Mouse (Mus musculus) embryo, embryonic 10.5 days (tissue): ENCODE measurements around the gene Fgfrl1.

Experiments used
- DNase-seq: peaks from one replicate; pipeline ENCODE4 v3.0.0-alpha.2; 2015; ENCODE audit warnings: low spot score

The Fgfrl1 gene

GRCm38 (mm10) chr5:108667370-108667769, 24.8 kb upstream of the Fgfrl1 start:
- no peak for DNase-seq

DNA sequence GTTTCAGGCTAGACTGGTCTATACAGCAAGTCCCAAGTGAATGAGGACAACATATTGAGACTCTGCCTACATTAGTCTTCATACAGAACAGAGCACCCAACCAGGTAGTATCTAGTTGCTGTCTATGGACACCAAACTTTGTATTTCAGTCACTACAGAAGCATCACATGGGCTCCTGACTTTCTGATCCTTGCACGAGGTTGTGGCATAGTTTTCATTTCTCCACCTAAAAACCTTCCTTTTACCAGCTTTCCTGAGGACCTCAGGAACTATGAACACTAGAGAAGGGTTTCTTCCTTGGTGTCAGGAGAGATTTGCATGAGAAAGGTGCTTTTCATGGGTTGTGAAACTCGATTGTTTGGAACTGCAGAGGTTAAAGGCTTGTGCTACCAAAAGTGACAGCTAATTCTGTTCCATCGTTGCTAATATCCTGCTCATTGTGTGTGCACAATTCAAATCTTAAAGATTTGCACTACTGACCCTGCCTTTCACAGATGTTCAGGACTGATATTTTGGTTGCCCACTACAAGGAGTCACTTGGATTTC, 23.7 kb upstream of the Fgfrl1 start:
- DNase-seq, result no peak

- DNase-seq, result peak; percentile 92
Observed at GRCm38 (mm10) chr5:108668977-108669936, 22.9 kb upstream of the Fgfrl1 start, which contains the start of gene Dgkq. Dgkq (minus strand) TSS chr5:108669672.

DNA sequence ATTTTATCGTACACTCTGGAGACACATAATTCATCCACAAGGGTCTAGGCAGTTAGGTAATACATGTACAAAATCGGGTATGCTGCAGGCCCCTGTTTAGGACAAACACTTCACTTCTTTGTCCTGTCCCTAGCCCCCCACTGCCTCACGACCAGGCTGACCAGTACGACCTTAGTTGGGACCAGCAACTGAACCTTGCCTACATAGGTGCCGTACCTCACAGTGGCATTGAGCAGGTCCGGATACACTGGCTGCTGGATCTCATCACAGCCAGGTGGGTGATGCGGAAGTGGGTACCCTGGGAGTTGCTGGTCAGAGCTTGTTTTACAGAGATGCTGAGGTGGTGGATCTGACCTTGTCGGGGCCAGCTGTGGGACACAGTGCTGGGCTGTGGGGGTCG, 22.2 kb upstream of the Fgfrl1 start:
- no peak for DNase-seq

DNA sequence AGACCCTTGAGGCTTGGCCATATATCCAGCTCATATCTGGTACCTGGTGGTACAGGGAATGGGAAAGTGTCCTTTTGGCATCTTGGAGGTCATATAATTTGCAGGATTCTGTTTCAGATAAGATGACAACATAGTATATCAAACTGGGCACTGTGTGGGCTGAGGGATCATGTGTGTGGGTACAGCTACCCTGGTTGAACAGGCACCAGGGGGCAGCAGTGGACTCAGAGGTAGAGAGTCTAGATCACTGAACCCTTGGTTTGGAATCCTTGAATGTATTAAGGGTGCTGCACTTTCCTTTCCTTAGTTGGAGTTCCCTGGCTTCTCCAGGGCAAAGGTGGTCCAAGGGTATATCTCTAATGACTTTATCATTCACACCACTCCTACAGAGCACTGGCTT, 21.4 kb upstream of the Fgfrl1 start:
- DNase-seq, result peak; percentile 54

DNA sequence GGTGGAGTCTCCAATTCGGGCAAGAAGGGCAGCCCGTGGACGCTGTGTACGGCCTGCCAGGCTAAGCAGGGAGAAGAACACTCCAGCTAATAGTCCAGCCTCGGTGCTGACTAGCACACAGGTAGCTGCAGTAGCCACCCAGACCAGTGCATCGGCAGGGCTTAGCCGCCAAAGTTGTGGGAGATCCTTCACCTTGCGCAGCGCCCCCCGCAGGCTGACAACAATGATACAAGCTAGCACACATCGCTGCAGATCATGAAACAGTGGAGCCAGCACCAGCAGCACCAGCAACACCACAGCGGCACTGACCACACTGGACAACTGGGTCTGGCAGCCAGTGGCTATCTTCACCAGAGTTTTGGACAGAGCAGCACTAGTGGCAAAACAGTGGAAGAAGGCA, 20.4 kb upstream of the Fgfrl1 start:
- DNase-seq, result no peak

- DNase-seq, result no peak
Observed at GRCm38 (mm10) chr5:108674624-108675023, 17.6 kb upstream of the Fgfrl1 start.

DNA sequence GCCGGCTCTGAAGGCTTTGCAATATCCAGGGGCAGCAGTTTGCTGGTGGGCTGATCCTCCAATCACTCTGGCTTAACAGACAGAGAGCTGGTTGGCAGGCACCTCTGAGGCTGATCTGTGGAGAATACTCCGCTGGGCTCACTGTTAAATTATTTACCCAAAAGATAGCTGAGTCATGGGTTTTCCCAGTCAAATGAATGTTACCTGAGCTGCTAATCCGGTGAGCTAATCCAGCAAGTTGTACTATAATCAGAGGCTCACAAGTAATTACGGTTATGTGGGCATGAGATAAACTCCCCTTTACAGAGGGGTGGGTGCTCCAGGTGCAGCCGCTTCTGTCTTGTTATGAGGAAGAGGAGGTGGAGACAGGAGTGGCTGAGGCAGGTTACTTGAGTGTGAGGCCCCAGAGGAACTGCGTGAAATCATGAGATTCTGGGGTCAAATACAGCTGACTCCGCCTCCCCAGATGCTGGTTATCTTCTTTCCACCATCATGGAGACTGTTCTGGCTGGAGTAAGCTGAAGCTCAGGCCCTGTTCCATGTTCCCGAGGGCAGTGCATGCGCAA, 16.8 kb upstream of the Fgfrl1 start, which contains the start of gene Slc26a1:
Slc26a1 (minus strand) TSS at position 319 of the 566 bp plus-strand sequence.
- DNase-seq, result no peak

DNA sequence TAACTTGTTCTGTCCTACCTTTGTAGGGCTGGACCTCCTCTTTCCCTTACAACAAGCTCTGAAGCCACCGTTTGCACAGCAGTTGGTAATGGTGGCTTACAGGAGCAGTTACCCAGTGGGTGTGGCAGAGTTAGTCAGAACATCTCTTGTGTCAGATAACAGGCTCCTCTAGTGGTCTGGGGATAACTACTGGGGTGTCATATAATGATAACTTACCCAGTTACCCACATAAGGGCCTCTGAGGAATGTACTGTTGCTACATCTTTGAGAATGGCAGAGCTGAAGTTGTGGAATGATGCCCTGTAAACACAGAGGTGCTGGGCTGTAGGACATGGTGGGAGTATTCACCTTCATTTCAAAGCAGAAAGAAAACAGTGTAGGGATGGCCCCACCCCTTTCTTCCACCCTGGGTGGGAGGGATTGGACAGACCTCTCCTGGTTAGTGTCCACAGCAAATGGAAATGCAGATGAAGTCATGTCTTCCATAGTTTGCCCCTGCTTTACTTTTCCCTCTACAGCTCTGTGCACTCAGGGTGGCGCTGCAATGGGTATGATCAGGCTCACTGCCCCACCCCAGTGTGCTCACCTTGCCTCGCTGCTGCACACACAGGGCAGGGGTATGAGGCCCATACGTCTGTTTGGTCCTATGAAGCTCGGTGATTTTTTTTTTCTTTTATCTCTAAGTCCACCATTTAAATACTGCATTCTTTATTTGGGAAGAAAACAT, 15.2 kb upstream of the Fgfrl1 start:
- no peak for DNase-seq

DNA sequence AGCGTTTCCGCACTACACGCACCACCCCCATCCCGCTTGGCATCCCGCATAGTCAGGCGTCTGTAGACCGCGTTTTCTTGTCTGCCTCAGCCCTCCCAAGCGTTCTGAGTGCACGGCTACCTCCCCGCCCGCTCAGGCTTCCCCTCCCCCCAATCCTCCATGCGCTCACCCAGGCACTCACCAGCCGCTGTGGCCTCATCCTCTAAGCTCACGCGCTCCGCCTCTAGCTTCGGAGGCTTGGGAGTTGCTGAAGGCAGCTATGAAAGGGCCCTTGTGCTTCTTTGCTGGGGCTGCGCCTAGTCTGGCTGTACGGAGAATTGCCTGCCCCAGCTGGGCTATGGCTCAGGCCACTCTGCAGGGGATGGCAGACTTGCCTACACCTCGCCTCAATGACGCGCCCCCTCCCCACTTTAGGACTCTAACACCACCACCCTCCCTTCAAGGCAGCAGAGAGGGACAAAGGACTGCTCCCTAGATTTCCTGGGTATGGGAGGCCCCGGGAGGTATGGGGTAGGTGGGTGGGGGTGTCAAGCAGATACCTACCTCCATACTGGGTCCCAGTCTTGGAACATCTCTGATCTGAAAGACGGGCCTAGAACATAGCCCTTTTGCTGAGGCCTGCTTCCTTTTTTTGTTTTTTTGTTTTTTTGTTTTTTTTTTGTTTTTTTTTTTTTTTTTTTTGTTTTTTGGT, 14.4 kb upstream of the Fgfrl1 start:
- DNase-seq, result peak; percentile 85

GRCm38 (mm10) chr5:108678296-108678854, 13.8 kb upstream of the Fgfrl1 start:
- no peak for DNase-seq

DNA sequence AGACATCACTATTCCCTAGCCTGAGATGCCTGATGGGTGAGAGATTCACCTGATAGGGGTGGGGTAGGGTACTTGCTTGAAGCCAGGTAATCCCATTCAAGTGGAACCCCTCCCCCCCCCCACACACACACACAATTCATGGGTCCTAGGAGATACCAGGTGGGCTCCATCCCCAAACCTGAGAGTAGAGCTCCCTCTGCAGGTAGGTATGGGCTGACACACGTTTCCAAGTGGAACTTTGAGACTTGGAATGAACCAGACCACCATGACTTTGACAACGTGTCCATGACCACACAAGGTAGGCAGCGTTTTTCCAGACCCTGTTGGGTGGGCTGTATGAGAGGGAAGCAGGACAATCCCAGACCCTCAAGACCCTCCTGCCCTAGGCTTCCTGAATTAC, 12.3 kb upstream of the Fgfrl1 start:
- DNase-seq, result no peak

DNA sequence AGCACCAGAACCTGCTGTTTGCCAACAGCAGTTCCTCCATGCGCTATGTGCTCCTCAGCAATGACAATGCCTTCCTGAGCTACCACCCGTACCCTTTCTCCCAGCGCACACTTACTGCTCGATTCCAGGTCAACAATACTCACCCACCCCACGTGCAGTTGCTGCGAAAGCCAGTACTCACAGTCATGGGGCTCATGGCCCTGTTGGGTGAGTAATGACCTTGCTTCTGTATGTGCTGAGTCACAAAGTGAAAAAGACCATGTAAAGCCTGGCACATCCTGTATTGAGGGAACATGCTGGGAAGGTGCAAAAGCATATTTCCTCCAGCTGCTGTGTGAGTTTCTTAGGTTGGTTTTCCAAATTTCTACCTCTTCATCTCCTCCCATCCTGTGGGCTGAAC, 11.3 kb upstream of the Fgfrl1 start:
- DNase-seq, result no peak

DNA sequence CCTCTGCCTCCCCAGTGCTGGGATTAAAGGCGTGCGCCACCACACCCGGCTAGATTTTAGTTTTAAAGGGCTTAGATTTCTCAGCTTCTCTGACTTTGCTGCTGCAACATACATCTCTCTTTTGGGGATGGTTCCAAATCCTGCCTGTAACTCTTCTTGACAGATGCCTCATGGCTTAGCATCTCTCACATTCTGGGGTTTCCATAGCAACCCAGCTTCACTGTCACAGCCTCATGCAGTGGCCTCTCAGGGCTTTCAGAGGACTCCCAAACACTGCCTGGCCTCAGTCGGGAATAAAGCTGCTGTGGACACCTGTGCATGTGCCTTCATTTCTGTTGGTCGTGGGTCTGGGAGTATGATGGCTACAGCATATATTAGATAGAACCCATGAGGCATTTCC, 3.1 kb upstream of the Fgfrl1 start:
- no peak for DNase-seq

GRCm38 (mm10) chr5:108691152-108691551, 1.0 kb upstream of the Fgfrl1 start:
- no peak for DNase-seq

DNA sequence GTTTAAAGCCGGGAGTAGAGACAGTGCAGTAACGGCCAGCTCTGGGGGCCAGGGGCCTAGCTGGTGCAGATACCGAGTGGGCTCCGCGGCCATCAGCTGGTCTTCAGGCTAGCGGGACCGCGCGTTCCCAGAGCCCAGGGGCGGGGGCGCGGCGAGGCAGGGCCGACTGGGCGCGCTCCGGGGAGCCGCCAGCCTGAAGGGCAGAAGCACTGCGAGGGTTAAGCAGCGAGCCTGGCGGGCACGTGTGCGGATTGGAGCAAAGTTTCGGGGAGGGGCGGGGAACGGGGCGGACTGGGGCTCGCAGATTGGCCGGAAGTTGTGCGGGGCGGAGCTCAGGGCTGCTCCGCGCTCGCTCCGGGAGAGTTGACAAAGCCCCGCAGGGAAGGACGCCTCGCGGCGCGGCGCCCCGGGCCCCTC, 1.7 kb downstream of the Fgfrl1 start:
- peak; percentile 95 for DNase-seq

DNA sequence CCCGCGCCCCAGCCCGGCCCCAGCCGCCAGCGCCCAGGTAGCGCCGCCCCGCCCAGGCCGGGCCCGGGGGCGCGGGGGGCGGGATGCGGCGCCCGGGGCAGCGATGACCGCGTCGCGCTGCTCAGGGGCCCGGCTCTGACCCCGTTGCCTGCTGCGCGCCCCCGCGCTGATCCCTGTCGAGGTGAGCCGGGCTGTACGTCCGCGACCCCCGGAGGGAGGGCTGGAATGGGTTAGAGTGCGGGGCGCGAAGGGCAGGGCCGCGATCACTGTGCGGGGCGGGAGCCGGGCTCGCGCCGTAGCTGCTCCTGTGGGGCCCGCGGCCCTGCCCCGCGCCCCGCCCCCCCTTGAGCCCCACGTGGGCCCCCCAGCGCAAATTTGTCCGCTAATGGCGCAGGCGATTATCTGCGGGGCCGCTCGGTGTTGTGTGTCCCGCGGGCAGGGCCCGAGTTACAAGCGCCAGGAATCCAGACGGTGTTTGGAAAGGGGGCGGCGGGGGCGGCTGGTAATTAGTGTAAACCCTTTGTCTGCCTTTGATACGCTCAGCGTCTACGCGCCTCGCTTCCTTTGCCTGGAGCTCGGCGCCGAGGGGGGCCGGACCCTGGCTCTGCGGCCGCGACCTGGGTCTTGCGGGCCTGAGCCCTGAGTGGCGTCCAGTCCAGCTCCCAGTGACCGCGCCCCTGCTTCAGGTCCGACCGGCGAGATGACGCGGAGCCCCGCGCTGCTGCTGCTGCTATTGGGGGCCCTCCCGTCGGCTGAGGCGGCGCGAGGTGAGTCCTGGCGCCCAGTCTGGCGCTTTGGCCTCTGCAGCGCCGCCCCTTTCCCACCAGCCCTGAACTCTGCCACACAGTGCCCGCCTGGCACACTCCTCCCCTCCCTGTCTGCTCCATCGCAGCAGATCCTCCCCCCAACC, 2.4 kb downstream of the Fgfrl1 start:
- DNase-seq, result peak; percentile 62

DNA sequence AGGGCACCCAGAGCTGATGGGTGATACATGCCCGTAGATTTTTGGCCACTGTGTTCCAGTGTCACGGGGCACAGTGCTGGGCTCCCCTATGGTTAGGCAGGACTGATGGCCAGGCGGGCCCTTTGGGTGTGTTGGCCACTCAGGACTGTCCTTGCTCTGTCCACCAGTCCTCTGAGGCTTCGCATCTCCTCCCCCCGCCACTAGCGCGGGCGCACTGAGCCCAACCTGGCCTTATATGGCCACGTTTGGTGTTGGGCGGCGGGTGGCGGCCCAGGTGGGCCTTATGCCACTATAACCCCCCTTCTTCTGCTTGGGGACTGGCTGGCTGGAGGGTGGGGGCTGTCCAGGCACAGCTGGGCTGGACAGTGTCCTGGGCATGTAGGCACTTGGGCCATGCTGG, 3.7 kb downstream of the Fgfrl1 start:
- DNase-seq, result no peak

- DNase-seq, result no peak
Observed at GRCm38 (mm10) chr5:108696542-108696941, 4.4 kb downstream of the Fgfrl1 start.

GRCm38 (mm10) chr5:108697341-108697753, 5.2 kb downstream of the Fgfrl1 start:
- peak; percentile 82 for DNase-seq
